Mouse (Mus musculus): Measurements from ENCODE around the gene Fer.

DNA sequence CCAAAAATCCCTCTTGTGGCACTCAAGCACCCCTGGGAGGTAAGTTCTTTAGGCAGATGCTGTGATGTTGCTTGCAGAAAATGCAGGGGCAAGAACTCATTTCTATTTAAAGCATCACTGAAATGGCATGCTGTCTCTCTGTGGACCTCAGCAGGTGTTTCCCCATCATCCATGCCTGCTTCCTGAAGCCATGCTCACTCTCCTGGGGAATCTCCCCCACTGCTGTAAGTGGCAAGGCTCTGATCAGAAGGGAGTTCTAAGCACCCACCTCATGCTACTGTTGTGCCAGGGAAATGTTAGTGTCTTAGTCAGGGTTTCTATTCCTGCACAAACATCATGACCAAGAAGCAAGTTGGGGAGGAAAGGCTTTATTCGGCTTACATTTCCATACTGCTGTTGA lies 287.9 kb downstream of the Fer start:
- TF ChIP-seq CTCF (conservative IDR thresholded peaks at IDR 0.05; ENCODE audit: insufficient read depth, insufficient read length, low read depth, low read length) (no peak), POLR2A (IDR thresholded peaks at IDR 0.05; ENCODE audit: low read depth, low read length) (no peak)

Measured in kidney, adult 2 months (tissue).